Mouse (Mus musculus): Measurements from ENCODE around the gene Prex1.
A peak's percentile ranks its signal among the peaks of the same experiment; 100 is the strongest.

Prex1 gene

GRCm38 (mm10) chr2:166658380-166658779 is 55.3 kb downstream of the Prex1 start:
- peak in 1 of 2 experiments; percentile 48 for DNase-seq

- DNase-seq: peak; percentile 60 to 68
These were observed 56.1 kb downstream of the Prex1 start for GRCm38 (mm10) chr2:166657451-166658011.

GRCm38 (mm10) chr2:166656630-166657029 is 57.0 kb downstream of the Prex1 start:
- no peak for DNase-seq

GRCm38 (mm10) chr2:166655727-166656520 is 57.7 kb downstream of the Prex1 start:
- DNase-seq: peak in 1 of 2 experiments; percentile 39

- no peak for DNase-seq
These were observed 58.3 kb downstream of the Prex1 start for GRCm38 (mm10) chr2:166655308-166655707.

GRCm38 (mm10) chr2:166654875-166655274 is 58.8 kb downstream of the Prex1 start:
- DNase-seq: no peak

- no peak for DNase-seq
These were observed 60.1 kb downstream of the Prex1 start for GRCm38 (mm10) chr2:166653564-166653963.

GRCm38 (mm10) chr2:166652672-166653071 is 61.0 kb downstream of the Prex1 start:
- DNase-seq: no peak

- no peak for DNase-seq
These were observed 62.2 kb downstream of the Prex1 start for GRCm38 (mm10) chr2:166651317-166652030.

GRCm38 (mm10) chr2:166650414-166650813 is 63.2 kb downstream of the Prex1 start:
- peak; percentile 67 to 71 for DNase-seq

GRCm38 (mm10) chr2:166647242-166647641 is 66.4 kb downstream of the Prex1 start:
- DNase-seq: no peak

GRCm38 (mm10) chr2:166646434-166647088 is 67.1 kb downstream of the Prex1 start:
- DNase-seq: no peak

GRCm38 (mm10) chr2:166644816-166645215 is 68.8 kb downstream of the Prex1 start:
- DNase-seq: no peak

- DNase-seq: no peak
These were observed 71.0 kb downstream of the Prex1 start for GRCm38 (mm10) chr2:166642581-166642987.

- no peak for DNase-seq
These were observed 73.9 kb downstream of the Prex1 start for GRCm38 (mm10) chr2:166639750-166640149.

GRCm38 (mm10) chr2:166638947-166639641 is 74.5 kb downstream of the Prex1 start:
- DNase-seq: peak in 1 of 2 experiments; percentile 46

- no peak for DNase-seq
These were observed 75.4 kb downstream of the Prex1 start for GRCm38 (mm10) chr2:166638079-166638800.

- peak in 1 of 2 experiments; percentile 52 for DNase-seq
These were observed 76.0 kb downstream of the Prex1 start for GRCm38 (mm10) chr2:166637673-166637990.

- DNase-seq: peak; percentile 31 to 34
These were observed 76.6 kb downstream of the Prex1 start for GRCm38 (mm10) chr2:166636867-166637672.

GRCm38 (mm10) chr2:166635521-166635920 is 78.1 kb downstream of the Prex1 start:
- no peak for DNase-seq
